Mouse (Mus musculus): ENCODE results near the gene Kcna10.

DNA sequence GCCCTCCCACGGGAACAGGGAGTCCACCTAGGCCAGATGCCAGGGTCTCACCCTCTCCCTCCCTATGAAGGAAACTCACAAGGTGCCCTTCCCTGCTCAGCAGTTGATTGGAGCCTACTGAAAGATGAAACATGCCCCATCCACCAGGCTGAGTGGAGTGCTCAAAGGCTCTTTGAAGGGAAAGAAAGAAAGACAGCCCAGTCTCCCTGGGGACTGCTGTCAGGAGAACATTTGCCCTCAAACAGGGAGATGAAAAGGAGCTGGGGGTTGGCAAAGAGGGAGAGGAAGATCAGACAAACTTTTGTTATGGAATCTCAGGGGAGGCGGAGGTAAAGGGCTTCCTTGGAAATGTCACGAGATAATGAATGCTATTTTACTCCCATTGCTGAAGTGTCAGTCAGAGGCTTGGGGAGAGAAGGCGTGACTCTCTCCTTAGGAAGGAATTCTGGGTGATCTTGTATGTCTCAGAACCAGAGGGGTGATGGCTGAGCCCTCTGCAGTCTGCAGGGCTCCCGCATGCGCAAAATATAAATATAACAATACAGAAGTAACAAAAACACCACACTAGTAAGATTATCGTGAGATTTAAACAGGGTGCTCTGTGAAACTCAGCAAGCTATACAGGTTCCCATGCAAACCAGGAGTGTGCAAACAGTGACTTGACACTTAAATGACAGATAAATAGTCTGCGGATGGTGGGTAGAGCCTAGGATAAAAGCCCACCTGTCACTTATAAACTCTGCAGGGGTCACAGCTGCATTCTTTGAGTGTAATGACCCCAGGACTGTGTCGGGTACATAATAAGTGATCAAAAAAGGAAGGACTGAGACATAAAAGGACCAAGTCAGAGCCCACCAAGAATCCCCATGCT, 18.7 kb downstream of the Kcna10 start:
- TF ChIP-seq CTCF (IDR thresholded peaks at IDR 0.05; ENCODE audit: low read depth), result no peak
- TF ChIP-seq EP300 (IDR thresholded peaks at IDR 0.05; ENCODE audit: low read depth), result no peak

Data from liver, postnatal 0 days (tissue).